Mouse (Mus musculus) lung, embryonic 14.5 days (tissue): ENCODE measurements at regions not wholly inside any gene's neighbourhood (a gene's known extent, or its start where the extent isn't known, plus 50 kb on each side); places are given as distances from the start of the nearest gene placed in this dataset.

Experiments used
- ATAC-seq: fragments of 200-750 bp; cut with Nextera tagmentation; 2 replicates; pipeline ENCODE4 v1.8.0; 2017; ENCODE audit warnings: mild to moderate bottlenecking, moderate TSS enrichment, moderate library complexity; ENCODE audit not compliant: insufficient read depth
- DNase-seq: peaks from one replicate; pipeline ENCODE4 v3.0.0-alpha.2; 2015
- H3K27ac ChIP-seq: fragments of 300-500 bp; sonication (generic); 2 replicates; pipeline ENCODE4 v1.5.1; 2014; ENCODE audit warnings: low read depth, mild to moderate bottlenecking, moderate library complexity
- H3K27me3 ChIP-seq: fragments of 300-500 bp; sonication (generic); 2 replicates; pipeline ENCODE4 v1.6.1; 2014; ENCODE audit warnings: low read length, control low read depth; ENCODE audit not compliant: insufficient read depth
- H3K36me3 ChIP-seq: fragments of 300-500 bp; sonication (generic); 2 replicates; pipeline ENCODE4 v1.6.1; 2014; ENCODE audit warnings: control low read depth; ENCODE audit not compliant: insufficient read depth
- H3K4me1 ChIP-seq: fragments of 300-500 bp; sonication (generic); 2 replicates; pipeline ENCODE4 v1.6.1; 2014; ENCODE audit warnings: antibody characterized with exemption, control low read depth; ENCODE audit not compliant: insufficient read depth
- H3K4me2 ChIP-seq: fragments of 300-500 bp; sonication (generic); 2 replicates; pipeline ENCODE4 v1.6.1; 2014; ENCODE audit warnings: mild to moderate bottlenecking
- H3K4me3 ChIP-seq: fragments of 300-500 bp; sonication (generic); 2 replicates; pipeline ENCODE4 v1.5.1; 2014; ENCODE audit warnings: low read depth, low read length
- H3K9ac ChIP-seq: fragments of 300-500 bp; sonication (generic); 2 replicates; pipeline ENCODE4 v1.6.1; 2014
- H3K9me3 ChIP-seq: fragments of 300-500 bp; sonication (generic); 2 replicates; pipeline ENCODE4 v1.6.1; 2016; ENCODE audit warnings: low read depth, low read length, control low read depth
- CTCF ChIP-seq: IDR thresholded peaks from 2 replicates; pipeline ENCODE4 v1.5.1; 2016; ENCODE audit warnings: antibody characterized with exemption, low read depth
- WGBS: fragments of 180-500 bp; shearing (Covaris S2); extraction: QIAGEN DNeasy Blood & Tissue Kit; methylation state at CpG from one replicate; pipeline ENCODE4 v1.1.7; 2014; 5-methylcytosine and 5-hydroxymethylcytosine counted together

DNA sequence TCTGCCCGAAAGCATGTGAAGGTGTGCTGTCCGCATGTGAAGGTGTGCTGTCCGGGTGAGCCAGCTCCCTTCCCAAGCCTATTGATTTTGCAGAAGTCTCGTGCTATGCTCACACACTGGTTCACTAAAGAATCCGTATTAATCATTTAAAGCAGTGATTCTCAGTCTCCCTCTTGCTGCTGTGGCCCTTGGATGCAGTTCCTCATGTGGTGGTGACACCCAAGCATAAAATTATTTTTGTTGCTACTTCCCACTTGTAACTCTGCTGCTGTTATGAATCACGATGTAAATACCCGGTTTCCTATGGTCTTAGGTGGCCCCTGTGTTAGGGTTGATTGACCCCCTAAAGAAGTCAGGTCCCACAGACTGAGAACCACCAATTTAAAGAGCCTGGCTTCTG, 55.7 kb upstream of the Emb start:
- Histone ChIP-seq H3K36me3 (no peaks in the 10 kb centered on the region), H3K27ac (no peak overlapping the region), H3K9me3 (no peaks in the 10 kb centered on the region), H3K4me2 (no peak overlapping the region), H3K4me3 (no peak overlapping the region), H3K4me1 (no peaks in the 10 kb centered on the region), H3K9ac (no peak overlapping the region), H3K27me3 (no peaks in the 10 kb centered on the region)
- 89% methylated on average over 7 of the region's 7 CpGs for WGBS
- TF ChIP-seq CTCF, result no peak
- no peak for DNase-seq
- no peak for ATAC-seq

DNA sequence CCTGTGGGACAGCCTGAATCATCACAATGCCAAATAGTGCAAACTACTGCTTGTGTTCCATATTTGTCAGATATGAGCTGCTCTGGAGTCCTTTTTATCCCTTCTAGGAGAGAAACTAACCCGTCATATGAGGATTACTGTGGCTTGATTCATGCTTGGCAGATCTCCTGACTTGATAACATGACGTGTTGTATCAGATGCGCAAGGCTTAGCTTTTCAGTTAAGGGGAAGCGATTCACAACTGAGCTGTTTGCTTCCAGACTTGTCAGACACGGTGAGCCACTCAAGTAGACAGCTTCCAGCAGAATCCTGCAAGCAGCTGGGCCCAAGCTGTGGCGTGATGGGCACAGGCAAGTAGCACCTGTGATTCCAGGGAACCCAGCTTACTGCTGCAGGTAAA, 64.5 kb upstream of the Emb start:
- no peak overlapping the region for H3K4me2 ChIP-seq
- H3K27me3 ChIP-seq, result no peaks in the 10 kb centered on the region
- ATAC-seq, result no peak
- no peak overlapping the region for H3K27ac ChIP-seq
- no peaks in the 10 kb centered on the region for H3K4me1 ChIP-seq
- DNase-seq, result no peak
- no peak for TF ChIP-seq CTCF
- no peaks in the 10 kb centered on the region for H3K9me3 ChIP-seq
- 44% methylated on average over 6 of the region's 6 CpGs for WGBS
- no peak overlapping the region for H3K4me3 ChIP-seq
- H3K36me3 ChIP-seq, result no peaks in the 10 kb centered on the region
- H3K9ac ChIP-seq, result no peak overlapping the region

GRCm38 (mm10) chr13:117143255-117143654, 65.1 kb upstream of the Emb start:
- H3K27ac ChIP-seq, result no peak overlapping the region
- ATAC-seq (no peak), DNase-seq (no peak)
- H3K36me3 ChIP-seq, result no peaks in the 10 kb centered on the region
- H3K4me3 ChIP-seq, result no peak overlapping the region
- H3K9me3 ChIP-seq, result no peaks in the 10 kb centered on the region
- H3K4me2 ChIP-seq, result no peak overlapping the region
- TF ChIP-seq CTCF, result no peak
- 69% methylated on average over 4 of the region's 4 CpGs for WGBS
- H3K4me1 ChIP-seq, result no peaks in the 10 kb centered on the region
- H3K27me3 ChIP-seq, result no peaks in the 10 kb centered on the region
- H3K9ac ChIP-seq, result no peak overlapping the region

DNA sequence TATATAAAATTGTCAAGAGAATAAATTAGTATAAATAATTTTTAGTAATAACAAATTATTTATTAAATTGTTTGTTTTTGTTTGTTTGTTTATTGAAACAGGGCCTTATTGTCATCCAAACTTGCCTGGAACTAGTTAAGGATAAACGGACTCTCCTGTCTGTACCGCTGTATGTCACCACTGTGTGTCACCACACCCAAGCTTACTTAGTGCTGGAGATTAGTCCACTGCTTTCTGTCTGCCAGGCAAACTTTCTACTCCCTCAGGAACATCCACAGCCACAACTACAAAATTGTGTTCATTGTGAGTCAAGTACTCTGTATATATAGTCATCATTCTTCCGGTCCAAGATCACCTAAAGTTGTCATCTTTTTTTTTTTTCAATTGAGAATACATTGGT, 74.0 kb upstream of the Emb start:
- Histone ChIP-seq H3K4me2 (no peak overlapping the region), H3K36me3 (no peaks in the 10 kb centered on the region), H3K27ac (no peak overlapping the region), H3K27me3 (no peaks in the 10 kb centered on the region), H3K9ac (no peak overlapping the region), H3K9me3 (no peaks in the 10 kb centered on the region), H3K4me1 (no peaks in the 10 kb centered on the region), H3K4me3 (no peak overlapping the region)
- 78% methylated on average over 3 of the region's 3 CpGs for WGBS
- ATAC-seq, result no peak
- TF ChIP-seq CTCF, result no peak
- no peak for DNase-seq

DNA sequence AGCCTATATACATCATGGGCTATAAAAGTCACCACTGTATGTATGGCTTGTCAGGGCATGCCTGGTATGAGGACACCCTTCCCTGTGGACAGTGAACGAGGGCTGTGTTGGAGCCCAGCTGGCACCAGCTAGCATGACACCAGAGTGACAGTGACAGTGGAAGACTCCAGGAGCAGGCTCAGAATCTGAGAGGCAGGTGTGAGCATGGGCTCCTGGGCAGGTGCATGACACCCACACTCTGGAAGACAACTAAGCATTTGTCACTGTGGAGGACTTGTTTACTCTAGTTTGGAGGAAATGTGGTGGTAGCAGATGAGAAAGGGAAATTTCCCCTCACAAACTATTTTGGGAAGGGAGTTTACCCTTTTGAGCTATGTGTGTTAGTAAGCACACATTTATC, 76.2 kb upstream of the Emb start:
- no peak overlapping the region for H3K4me2 ChIP-seq
- H3K4me3 ChIP-seq, result no peak overlapping the region
- no peak for DNase-seq
- TF ChIP-seq CTCF, result no peak
- no peaks in the 10 kb centered on the region for H3K27me3 ChIP-seq
- no peak overlapping the region for H3K9ac ChIP-seq
- H3K9me3 ChIP-seq, result no peaks in the 10 kb centered on the region
- 43% methylated on average over 1 of the region's 1 CpGs for WGBS
- H3K27ac ChIP-seq, result no peak overlapping the region
- H3K4me1 ChIP-seq, result no peaks in the 10 kb centered on the region
- no peaks in the 10 kb centered on the region for H3K36me3 ChIP-seq
- ATAC-seq, result peak; percentile 35; the same call in 1 of the 2 replicates

DNA sequence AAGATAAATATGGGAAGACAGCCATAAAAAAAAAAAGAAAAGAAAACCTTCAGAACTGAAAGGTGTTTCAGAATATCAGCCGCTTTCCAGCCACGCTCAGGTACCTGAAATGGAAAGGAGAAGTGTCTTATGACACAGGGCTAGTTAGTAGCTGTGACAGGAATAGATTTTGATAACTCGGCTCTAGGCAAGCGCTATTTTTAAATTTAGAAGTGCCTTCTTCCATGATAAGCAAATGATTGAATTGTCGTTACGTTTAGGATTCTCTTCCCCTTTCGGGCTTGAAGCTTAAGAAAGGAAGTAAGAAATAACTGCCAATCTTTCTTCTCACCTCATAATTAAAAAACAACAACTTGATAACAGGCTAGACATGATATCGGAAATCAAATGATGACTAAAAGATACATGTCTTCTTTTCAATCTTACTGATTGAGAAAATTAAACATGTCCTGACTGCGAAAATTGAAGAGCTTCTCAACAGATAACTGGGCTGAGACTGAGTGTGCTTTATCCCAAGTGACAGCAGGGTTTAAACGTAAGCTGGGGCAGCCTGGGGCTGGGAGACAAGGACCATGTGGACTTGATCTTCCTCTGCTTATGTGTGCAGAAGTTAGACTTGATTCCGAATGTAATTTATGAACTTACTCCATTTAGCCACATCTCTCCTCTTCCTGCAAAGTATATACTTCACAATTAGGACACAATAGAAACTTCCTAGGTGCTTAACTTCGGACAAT, 80.4 kb upstream of the Emb start:
- H3K4me3 ChIP-seq, result no peak overlapping the region
- DNase-seq (no peak), ATAC-seq (no peak)
- 38% methylated on average over 12 of the region's 12 CpGs for WGBS
- no peak overlapping the region for H3K27ac ChIP-seq
- H3K9me3 ChIP-seq, result no peaks in the 10 kb centered on the region
- TF ChIP-seq CTCF, result no peak
- no peaks in the 10 kb centered on the region for H3K4me1 ChIP-seq
- H3K9ac ChIP-seq, result no peak overlapping the region
- no peaks in the 10 kb centered on the region for H3K27me3 ChIP-seq
- no peaks in the 10 kb centered on the region for H3K36me3 ChIP-seq
- no peak overlapping the region for H3K4me2 ChIP-seq

GRCm38 (mm10) chr13:117127116-117127728, 81.1 kb upstream of the Emb start:
- WGBS, result 54% methylated on average over 10 of the region's 10 CpGs
- H3K27me3 ChIP-seq, result no peaks in the 10 kb centered on the region
- H3K27ac ChIP-seq, result no peak overlapping the region
- TF ChIP-seq CTCF, result no peak
- no peaks in the 10 kb centered on the region for H3K9me3 ChIP-seq
- H3K4me1 ChIP-seq, result no peaks in the 10 kb centered on the region
- H3K4me2 ChIP-seq, result no peak overlapping the region
- DNase-seq, result peak; percentile 45
- H3K36me3 ChIP-seq, result no peaks in the 10 kb centered on the region
- no peak overlapping the region for H3K9ac ChIP-seq
- no peak overlapping the region for H3K4me3 ChIP-seq
- peak; percentile 47; the same call in 1 of the 2 replicates for ATAC-seq
